Mouse (Mus musculus): Measurements from ENCODE around the gene Zswim5. TPM values are rescaled to one million over a fixed set of nuclear protein-coding genes. Genes with fewer than 3 reads are reported as not detected.

Zswim5 gene
- polyA plus RNA-seq, 1 experiment = not detected

- TF ChIP-seq CTCF (IDR thresholded peaks at IDR 0.05; ENCODE audit: insufficient read depth, low read depth, low read length) (no peak), POLR2A (IDR thresholded peaks at IDR 0.05; ENCODE audit: insufficient read depth, low read depth, low read length) (peak; percentile 23; the same call in 1 of the 2 replicates)
- H3K4me3 ChIP-seq (ENCODE audit: insufficient read depth, low read depth, low read length) = peak within 1 kb of the TSS; percentile 89
- peak within 1 kb of the TSS; percentile 58; the same call in 1 of the 2 replicates for H3K27ac ChIP-seq (ENCODE audit: insufficient read depth, low read depth, low read length)
- WGBS = under 1% methylated on average over 58 of the region's 58 CpGs
- H3K4me1 ChIP-seq (ENCODE audit: control insufficient read depth, insufficient read depth, low read length) = peaks cover 17% of the 10 kb centered on the region
These were observed 118.1 kb downstream of the Zswim5 start, which contains the start of gene Hectd3 for GRCm38 (mm10) chr4:116995131-116995797. Hectd3 (plus strand) TSS chr4:116995317.

- H3K4me3 ChIP-seq (ENCODE audit: insufficient read depth, low read depth, low read length) = peak overlapping the region; percentile 89
- no peak overlapping the region for H3K27ac ChIP-seq (ENCODE audit: insufficient read depth, low read depth, low read length)
- peaks cover 17% of the 10 kb centered on the region for H3K4me1 ChIP-seq (ENCODE audit: control insufficient read depth, insufficient read depth, low read length)
- TF ChIP-seq CTCF (IDR thresholded peaks at IDR 0.05; ENCODE audit: insufficient read depth, low read depth, low read length) = no peak
- TF ChIP-seq POLR2A (IDR thresholded peaks at IDR 0.05; ENCODE audit: insufficient read depth, low read depth, low read length) = no peak
- under 1% methylated on average over 16 of the region's 16 CpGs for WGBS
These were observed 118.6 kb downstream of the Zswim5 start for GRCm38 (mm10) chr4:116995798-116996135.

GRCm38 (mm10) chr4:116999513-117000154 lies 122.5 kb downstream of the Zswim5 start:
- WGBS = 95% methylated on average over 17 of the region's 17 CpGs
- Histone ChIP-seq H3K4me3 (ENCODE audit: insufficient read depth, low read depth, low read length) (no peak overlapping the region), H3K4me1 (ENCODE audit: control insufficient read depth, insufficient read depth, low read length) (peaks cover 14% of the 10 kb centered on the region), H3K27ac (ENCODE audit: insufficient read depth, low read depth, low read length) (no peak overlapping the region)
- no peak for TF ChIP-seq CTCF (IDR thresholded peaks at IDR 0.05; ENCODE audit: insufficient read depth, low read depth, low read length)
- no peak for TF ChIP-seq POLR2A (IDR thresholded peaks at IDR 0.05; ENCODE audit: insufficient read depth, low read depth, low read length)

- WGBS = 93% methylated on average over 16 of the region's 16 CpGs
- Histone ChIP-seq H3K4me1 (ENCODE audit: control insufficient read depth, insufficient read depth, low read length) (peaks cover 9% of the 10 kb centered on the region), H3K27ac (ENCODE audit: insufficient read depth, low read depth, low read length) (no peak overlapping the region), H3K4me3 (ENCODE audit: insufficient read depth, low read depth, low read length) (no peak overlapping the region)
- TF ChIP-seq POLR2A (IDR thresholded peaks at IDR 0.05; ENCODE audit: insufficient read depth, low read depth, low read length) (no peak), CTCF (IDR thresholded peaks at IDR 0.05; ENCODE audit: insufficient read depth, low read depth, low read length) (no peak)
These were observed 124.8 kb downstream of the Zswim5 start for GRCm38 (mm10) chr4:117001957-117002356.

- peak; percentile 21; the same call in 1 of the 2 replicates for TF ChIP-seq CTCF (IDR thresholded peaks at IDR 0.05; ENCODE audit: insufficient read depth, low read depth, low read length)
- no peak for TF ChIP-seq POLR2A (IDR thresholded peaks at IDR 0.05; ENCODE audit: insufficient read depth, low read depth, low read length)
- Histone ChIP-seq H3K4me3 (ENCODE audit: insufficient read depth, low read depth, low read length) (no peak overlapping the region), H3K4me1 (ENCODE audit: control insufficient read depth, insufficient read depth, low read length) (peaks cover 9% of the 10 kb centered on the region), H3K27ac (ENCODE audit: insufficient read depth, low read depth, low read length) (no peak overlapping the region)
- 47% methylated on average over 38 of the region's 38 CpGs for WGBS
These were observed 125.7 kb downstream of the Zswim5 start for GRCm38 (mm10) chr4:117002543-117003521.

- TF ChIP-seq POLR2A (IDR thresholded peaks at IDR 0.05; ENCODE audit: insufficient read depth, low read depth, low read length) (no peak), CTCF (IDR thresholded peaks at IDR 0.05; ENCODE audit: insufficient read depth, low read depth, low read length) (no peak)
- Histone ChIP-seq H3K4me1 (ENCODE audit: control insufficient read depth, insufficient read depth, low read length) (peaks cover 9% of the 10 kb centered on the region), H3K27ac (ENCODE audit: insufficient read depth, low read depth, low read length) (no peak overlapping the region), H3K4me3 (ENCODE audit: insufficient read depth, low read depth, low read length) (no peak overlapping the region)
- 85% methylated on average over 4 of the region's 4 CpGs for WGBS
These were observed 127.5 kb downstream of the Zswim5 start for GRCm38 (mm10) chr4:117004649-117005048.

- 76% methylated on average over 7 of the region's 7 CpGs for WGBS
- Histone ChIP-seq H3K4me1 (ENCODE audit: control insufficient read depth, insufficient read depth, low read length) (peaks cover 9% of the 10 kb centered on the region), H3K27ac (ENCODE audit: insufficient read depth, low read depth, low read length) (no peak overlapping the region), H3K4me3 (ENCODE audit: insufficient read depth, low read depth, low read length) (no peak overlapping the region)
- TF ChIP-seq POLR2A (IDR thresholded peaks at IDR 0.05; ENCODE audit: insufficient read depth, low read depth, low read length) (no peak), CTCF (IDR thresholded peaks at IDR 0.05; ENCODE audit: insufficient read depth, low read depth, low read length) (no peak)
These were observed 128.6 kb downstream of the Zswim5 start for GRCm38 (mm10) chr4:117005611-117006400.

GRCm38 (mm10) chr4:117007058-117007457 lies 129.9 kb downstream of the Zswim5 start:
- 39% methylated on average over 3 of the region's 3 CpGs for WGBS
- no peak overlapping the region for H3K4me3 ChIP-seq (ENCODE audit: insufficient read depth, low read depth, low read length)

More at GRCm38 (mm10) chr4:117007058-117007457, 129.9 kb downstream of the Zswim5 start:
- Histone ChIP-seq H3K4me1 (ENCODE audit: control insufficient read depth, insufficient read depth, low read length) (peaks cover 9% of the 10 kb centered on the region), H3K27ac (ENCODE audit: insufficient read depth, low read depth, low read length) (no peak overlapping the region)
- TF ChIP-seq CTCF (IDR thresholded peaks at IDR 0.05; ENCODE audit: insufficient read depth, low read depth, low read length) (no peak), POLR2A (IDR thresholded peaks at IDR 0.05; ENCODE audit: insufficient read depth, low read depth, low read length) (no peak)
